Mouse (Mus musculus) embryonic facial prominence, embryonic 11.5 days (tissue): ENCODE data around the gene Agbl3. TPM values are rescaled to one million over a fixed set of nuclear protein-coding genes. Genes with fewer than 3 reads are reported as not detected.

Source experiments
- ATAC-seq: fragments of 200-750 bp; cut with Nextera tagmentation; replicated peaks from 2 replicates; pipeline ENCODE4 v1.8.0; 2017; ENCODE audit warnings: low read depth; ENCODE audit not compliant: insufficient number of reproducible peaks, low FRiP score, low TSS enrichment
- DNase-seq: peaks from one replicate; pipeline ENCODE4 v3.0.0-alpha.2; 2015; ENCODE audit warnings: low spot score
- H3K27ac ChIP-seq: fragments of 300-500 bp; sonication (generic); replicated peaks from 2 replicates; pipeline ENCODE4 v1.5.1; 2014; ENCODE audit warnings: mild to moderate bottlenecking, low read depth, low read length, control low read depth
- H3K27me3 ChIP-seq: fragments of 300-500 bp; sonication (generic); 2 replicates; pipeline ENCODE4 v1.6.1; 2014; ENCODE audit warnings: mild to moderate bottlenecking, low read length, moderate library complexity, mixed read lengths; ENCODE audit not compliant: control insufficient read depth, insufficient read depth
- H3K36me3 ChIP-seq: fragments of 300-500 bp; sonication (generic); replicated peaks from 2 replicates; pipeline ENCODE4 v1.6.1; 2014; ENCODE audit warnings: low read depth, mild to moderate bottlenecking, low read length, moderate library complexity, mixed read lengths; ENCODE audit not compliant: control insufficient read depth, insufficient read depth
- H3K4me1 ChIP-seq: fragments of 300-500 bp; sonication (generic); 2 replicates; pipeline ENCODE4 v1.6.1; 2014; ENCODE audit warnings: low read length, mixed read lengths; ENCODE audit not compliant: control insufficient read depth, insufficient read depth
- H3K4me2 ChIP-seq: fragments of 300-500 bp; sonication (generic); 2 replicates; pipeline ENCODE4 v1.6.1; 2014; ENCODE audit warnings: low read depth, mild to moderate bottlenecking, control low read depth, low read length, moderate library complexity
- H3K4me3 ChIP-seq: fragments of 300-500 bp; sonication (generic); 2 replicates; pipeline ENCODE4 v1.5.1; 2014; ENCODE audit warnings: low read depth, low read length, control low read depth
- H3K9ac ChIP-seq: fragments of 300-500 bp; sonication (generic); replicated peaks from 2 replicates; pipeline ENCODE4 v1.6.1; 2014; ENCODE audit warnings: mild to moderate bottlenecking, control low read depth, low read length
- H3K9me3 ChIP-seq: fragments of 300-500 bp; sonication (generic); replicated peaks from 2 replicates; pipeline ENCODE4 v1.6.1; 2016; ENCODE audit warnings: mild to moderate bottlenecking, low read length, inconsistent platforms, mixed read lengths; ENCODE audit not compliant: control insufficient read depth
- WGBS: fragments of 180-500 bp; shearing (Covaris S2); extraction: QIAGEN DNeasy Blood & Tissue Kit; methylation state at CpG from one replicate; pipeline ENCODE4 v1.1.7; 2014; 5-methylcytosine and 5-hydroxymethylcytosine counted together
- polyA plus RNA-seq: library from polyadenylated mRNA; unstranded; fragments of >200 nt; fragmentation: Nextera tagmentation; extraction: Ambion mirVana; gene quantifications from 2 replicates; pipeline ENCODE4 v1.2.1, GENCODE M21; 2014

Agbl3 gene
- 5.2 and 7.2 TPM in 2 replicates for polyA plus RNA-seq

GRCm38 (mm10) chr6:34780231-34780942 is at the start of gene Agbl3:
Agbl3 (plus strand) TSS chr6:34780432.
- peak within 1 kb of the TSS; percentile 88 for H3K27ac ChIP-seq
- WGBS, result under 1% methylated on average over 67 of the region's 81 CpGs
- peak; percentile 97 for DNase-seq
- no peaks in the 10 kb centered on the region for H3K36me3 ChIP-seq
- ATAC-seq, result peak; percentile 89
- peak within 1 kb of the TSS; percentile 94 for H3K9ac ChIP-seq
- no peaks in the 10 kb centered on the region for H3K4me1 ChIP-seq
- H3K27me3 ChIP-seq, result no peaks in the 10 kb centered on the region
- H3K9me3 ChIP-seq, result no peaks in the 10 kb centered on the region
- H3K4me3 ChIP-seq, result peak within 1 kb of the TSS; percentile 59
- peak within 1 kb of the TSS; percentile 79 for H3K4me2 ChIP-seq

DNA sequence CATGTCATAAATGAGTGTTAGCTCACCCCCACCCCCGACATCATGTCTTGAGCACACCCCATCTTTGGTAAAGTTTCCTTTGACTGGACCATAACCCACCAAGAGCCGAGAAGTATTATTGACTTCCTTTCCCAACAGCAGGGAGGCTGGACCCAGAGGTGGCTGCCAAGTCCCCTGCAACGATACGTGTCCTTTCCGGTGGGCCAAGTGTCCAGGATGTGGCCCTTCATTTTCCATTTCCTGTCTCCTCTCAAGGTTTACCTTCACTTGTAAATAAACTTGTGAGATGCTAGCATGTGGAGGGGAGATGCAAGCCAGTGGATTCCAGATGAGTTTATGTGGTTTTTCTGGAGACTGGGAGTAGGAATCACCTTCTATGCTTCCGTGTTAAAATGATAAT is 49.2 kb upstream of the Agbl3 start:
- Histone ChIP-seq H3K36me3 (no peaks in the 10 kb centered on the region), H3K9me3 (no peaks in the 10 kb centered on the region), H3K27ac (no peak overlapping the region), H3K27me3 (no peaks in the 10 kb centered on the region), H3K4me2 (no peak overlapping the region), H3K4me1 (peaks cover 2% of the 10 kb centered on the region), H3K9ac (no peak overlapping the region), H3K4me3 (no peak overlapping the region)
- ATAC-seq (no peak), DNase-seq (no peak)
- WGBS, result 72% methylated on average over 6 of the region's 6 CpGs

DNA sequence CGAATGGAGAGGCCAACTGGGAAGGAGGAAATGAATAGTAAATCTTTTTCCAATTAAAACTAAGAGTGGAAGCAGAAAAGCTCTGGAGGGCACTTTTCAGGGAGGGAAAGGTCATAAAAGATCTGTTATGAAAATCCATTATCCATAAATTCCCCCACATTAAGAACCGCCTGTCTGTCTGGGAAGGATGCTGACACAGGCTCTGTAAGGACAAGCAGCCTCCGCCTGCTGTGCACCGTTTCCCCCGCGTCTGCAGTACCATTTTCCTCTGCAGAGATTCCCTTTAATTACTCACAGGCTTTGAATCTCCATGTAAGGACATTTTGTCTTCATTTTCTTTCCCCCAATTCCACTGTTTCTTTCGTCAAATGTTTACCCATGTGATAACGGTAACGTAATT is 48.7 kb upstream of the Agbl3 start:
- Histone ChIP-seq H3K27ac (no peak overlapping the region), H3K4me1 (peaks cover 2% of the 10 kb centered on the region), H3K4me2 (no peak overlapping the region), H3K4me3 (no peak overlapping the region), H3K36me3 (no peaks in the 10 kb centered on the region), H3K9me3 (no peaks in the 10 kb centered on the region), H3K27me3 (no peaks in the 10 kb centered on the region), H3K9ac (no peak overlapping the region)
- DNase-seq (peak; percentile 32), ATAC-seq (no peak)
- WGBS, result 44% methylated on average over 9 of the region's 9 CpGs

GRCm38 (mm10) chr6:34734940-34735695 is 45.1 kb upstream of the Agbl3 start:
- WGBS, result 78% methylated on average over 13 of the region's 13 CpGs
- no peak overlapping the region for H3K27ac ChIP-seq

GRCm38 (mm10) chr6:34736934-34737333 is 43.3 kb upstream of the Agbl3 start:
- Histone ChIP-seq H3K4me1 (no peaks in the 10 kb centered on the region), H3K4me2 (no peak overlapping the region), H3K9ac (no peak overlapping the region), H3K9me3 (no peaks in the 10 kb centered on the region), H3K27me3 (no peaks in the 10 kb centered on the region), H3K36me3 (no peaks in the 10 kb centered on the region), H3K27ac (no peak overlapping the region), H3K4me3 (no peak overlapping the region)
- no peak for DNase-seq
- 67% methylated on average over 2 of the region's 2 CpGs for WGBS
- no peak for ATAC-seq

More at GRCm38 (mm10) chr6:34734940-34735695, 45.1 kb upstream of the Agbl3 start:
- Histone ChIP-seq H3K9ac (no peak overlapping the region), H3K4me2 (no peak overlapping the region), H3K9me3 (no peaks in the 10 kb centered on the region), H3K36me3 (no peaks in the 10 kb centered on the region), H3K4me1 (peaks cover 2% of the 10 kb centered on the region), H3K4me3 (no peak overlapping the region), H3K27me3 (no peaks in the 10 kb centered on the region)
- DNase-seq (no peak), ATAC-seq (no peak)

GRCm38 (mm10) chr6:34743946-34744345 is 36.3 kb upstream of the Agbl3 start:
- Histone ChIP-seq H3K27ac (no peak overlapping the region; the same call in 1 of the 2 replicates), H3K4me1 (no peaks in the 10 kb centered on the region), H3K4me3 (no peak overlapping the region), H3K9ac (no peak overlapping the region), H3K27me3 (no peaks in the 10 kb centered on the region), H3K4me2 (no peak overlapping the region), H3K9me3 (no peaks in the 10 kb centered on the region), H3K36me3 (peaks cover 2% of the 10 kb centered on the region)
- ATAC-seq (no peak), DNase-seq (no peak)
- WGBS, result 66% methylated on average over 4 of the region's 4 CpGs

- DNase-seq, result no peak
- no peak overlapping the region for H3K9ac ChIP-seq
- no peak overlapping the region for H3K4me3 ChIP-seq
- H3K4me2 ChIP-seq, result no peak overlapping the region
- peaks cover 2% of the 10 kb centered on the region for H3K36me3 ChIP-seq
- 79% methylated on average over 6 of the region's 6 CpGs for WGBS
- no peaks in the 10 kb centered on the region for H3K4me1 ChIP-seq
- H3K27ac ChIP-seq, result no peak overlapping the region
- ATAC-seq, result no peak
- no peaks in the 10 kb centered on the region for H3K9me3 ChIP-seq
- H3K27me3 ChIP-seq, result no peaks in the 10 kb centered on the region
These were observed 32.4 kb upstream of the Agbl3 start for GRCm38 (mm10) chr6:34747846-34748245.

DNA sequence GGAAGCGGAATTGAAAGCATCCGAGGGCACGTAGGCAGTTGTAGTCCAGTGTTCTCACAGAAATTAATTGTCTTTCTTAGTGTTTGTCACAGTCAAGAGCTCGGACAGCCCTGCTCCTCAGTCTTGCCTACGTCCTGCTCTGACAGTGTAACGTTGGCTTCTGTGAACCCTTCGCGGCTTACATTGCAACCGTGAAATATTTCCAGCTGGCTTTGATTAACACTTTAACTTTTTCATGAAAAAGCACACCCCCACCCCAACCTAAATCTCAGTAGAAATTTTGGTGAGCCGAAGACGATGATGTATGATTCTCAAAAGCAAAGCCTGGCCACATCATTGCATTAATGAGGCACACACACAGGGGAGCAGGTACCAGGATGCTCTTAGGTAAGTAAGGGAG is 31.7 kb upstream of the Agbl3 start:
- no peaks in the 10 kb centered on the region for H3K4me1 ChIP-seq
- no peak overlapping the region for H3K4me3 ChIP-seq
- peaks cover 2% of the 10 kb centered on the region for H3K36me3 ChIP-seq
- H3K27me3 ChIP-seq, result no peaks in the 10 kb centered on the region
- no peaks in the 10 kb centered on the region for H3K9me3 ChIP-seq
- no peak overlapping the region for H3K9ac ChIP-seq
- DNase-seq (peak; percentile 61), ATAC-seq (no peak)
- H3K27ac ChIP-seq, result no peak overlapping the region
- no peak overlapping the region for H3K4me2 ChIP-seq
- 63% methylated on average over 11 of the region's 11 CpGs for WGBS
